Mouse (Mus musculus) forebrain, embryonic 11.5 days (tissue): ENCODE measurements at regions not wholly inside any gene's neighbourhood (a gene's known extent, or its start where the extent isn't known, plus 50 kb on each side); places are given as distances from the start of the nearest gene placed in this dataset.
A peak's percentile ranks its signal among the peaks of the same experiment; 100 is the strongest.

Experiments
- ATAC-seq: fragments of 200-750 bp; cut with Nextera tagmentation; replicated peaks from 2 replicates; pipeline ENCODE4 v1.8.0; 2017; ENCODE audit warnings: moderate TSS enrichment; ENCODE audit not compliant: low FRiP score
- DNase-seq: peaks from one replicate; pipeline ENCODE4 v3.0.0-alpha.2; 2017; ENCODE audit warnings: low spot score
- H3K27ac ChIP-seq: fragments of 300-500 bp; sonication (generic); 2 replicates; pipeline ENCODE4 v1.5.1; 2014; ENCODE audit warnings: low read depth, low read length
- H3K27me3 ChIP-seq: fragments of 300-500 bp; sonication (generic); 2 replicates; pipeline ENCODE4 v1.6.1; 2014; ENCODE audit warnings: mild to moderate bottlenecking, low read length, mixed read lengths; ENCODE audit not compliant: control insufficient read depth, insufficient read depth
- H3K36me3 ChIP-seq: fragments of 300-500 bp; sonication (generic); 2 replicates; pipeline ENCODE4 v1.6.1; 2014; ENCODE audit warnings: mild to moderate bottlenecking, low read length, moderate library complexity, mixed read lengths; ENCODE audit not compliant: control insufficient read depth, insufficient read depth
- H3K4me1 ChIP-seq: fragments of 300-500 bp; sonication (generic); replicated peaks from 2 replicates; pipeline ENCODE4 v1.6.1; 2014; ENCODE audit warnings: low read length, mixed read lengths; ENCODE audit not compliant: control insufficient read depth, insufficient read depth
- H3K4me2 ChIP-seq: fragments of 300-500 bp; sonication (generic); 2 replicates; pipeline ENCODE4 v1.6.1; 2014; ENCODE audit warnings: low read depth, mild to moderate bottlenecking, low read length, moderate library complexity, mixed read lengths; ENCODE audit not compliant: severe bottlenecking
- H3K4me3 ChIP-seq: fragments of 300-500 bp; sonication (generic); 2 replicates; pipeline ENCODE4 v1.5.1; 2014; ENCODE audit warnings: low read depth, low read length
- H3K9ac ChIP-seq: fragments of 300-500 bp; sonication (generic); 2 replicates; pipeline ENCODE4 v1.6.1; 2014; ENCODE audit warnings: low read length
- H3K9me3 ChIP-seq: fragments of 300-500 bp; sonication (generic); 2 replicates; pipeline ENCODE4 v1.6.1; 2016; ENCODE audit warnings: low read length, mixed read lengths; ENCODE audit not compliant: control insufficient read depth
- WGBS: fragments of 180-500 bp; shearing (Covaris S2); extraction: QIAGEN DNeasy Blood & Tissue Kit; methylation state at CpG from one replicate; pipeline ENCODE4 v1.1.7; 2014; 5-methylcytosine and 5-hydroxymethylcytosine counted together

- H3K4me3 ChIP-seq = no peak overlapping the region
- no peaks in the 10 kb centered on the region for H3K36me3 ChIP-seq
- 15% methylated on average over 9 of the region's 9 CpGs for WGBS
- H3K27ac ChIP-seq = peak overlapping the region; percentile 64
- ATAC-seq (peak; percentile 72), DNase-seq (peak; percentile 79)
- H3K9ac ChIP-seq = no peak overlapping the region
- H3K9me3 ChIP-seq = no peaks in the 10 kb centered on the region
- H3K4me1 ChIP-seq = peaks cover 2% of the 10 kb centered on the region; the same call in 1 of the 2 replicates
- no peaks in the 10 kb centered on the region for H3K27me3 ChIP-seq
- no peak overlapping the region for H3K4me2 ChIP-seq
Measured at GRCm38 (mm10) chr3:38712078-38712873, 174.5 kb upstream of the Fat4 start.

GRCm38 (mm10) chr3:38711229-38711628 lies 175.5 kb upstream of the Fat4 start:
- Histone ChIP-seq H3K27ac (no peak overlapping the region), H3K4me1 (peaks cover 2% of the 10 kb centered on the region; the same call in 1 of the 2 replicates), H3K4me3 (no peak overlapping the region), H3K36me3 (no peaks in the 10 kb centered on the region), H3K9ac (no peak overlapping the region), H3K9me3 (no peaks in the 10 kb centered on the region), H3K27me3 (no peaks in the 10 kb centered on the region), H3K4me2 (no peak overlapping the region)
- DNase-seq (peak; percentile 61), ATAC-seq (peak; percentile 65)
- 18% methylated on average over 6 of the region's 6 CpGs for WGBS

- Histone ChIP-seq H3K27ac (no peak overlapping the region), H3K4me3 (no peak overlapping the region), H3K4me1 (peaks cover 2% of the 10 kb centered on the region; the same call in 1 of the 2 replicates), H3K27me3 (no peaks in the 10 kb centered on the region), H3K9me3 (no peaks in the 10 kb centered on the region), H3K4me2 (no peak overlapping the region), H3K36me3 (no peaks in the 10 kb centered on the region), H3K9ac (no peak overlapping the region)
- no peak for DNase-seq
- 82% methylated on average over 3 of the region's 3 CpGs for whole genome bisulfite sequencing
- no peak for ATAC-seq
Measured at GRCm38 (mm10) chr3:38707891-38708290, 178.8 kb upstream of the Fat4 start.

GRCm38 (mm10) chr3:38699206-38699605 lies 187.5 kb upstream of the Fat4 start:
- no peaks in the 10 kb centered on the region for H3K27me3 ChIP-seq
- no peaks in the 10 kb centered on the region for H3K9me3 ChIP-seq
- H3K4me2 ChIP-seq = no peak overlapping the region
- no peak overlapping the region for H3K27ac ChIP-seq
- H3K4me1 ChIP-seq = 0 out of 2 replicates have a peak, but pooled peaks cover 2% of the 10 kb centered on the region
- H3K36me3 ChIP-seq = no peaks in the 10 kb centered on the region
- DNase-seq (no peak), ATAC-seq (no peak)
- 86% methylated on average over 5 of the region's 5 CpGs for WGBS
- H3K9ac ChIP-seq = no peak overlapping the region
- no peak overlapping the region for H3K4me3 ChIP-seq

GRCm38 (mm10) chr3:38697871-38698270 lies 188.9 kb upstream of the Fat4 start:
- Histone ChIP-seq H3K9ac (no peak overlapping the region), H3K4me3 (no peak overlapping the region), H3K27me3 (no peaks in the 10 kb centered on the region), H3K4me1 (0 out of 2 replicates have a peak, but pooled peaks cover 2% of the 10 kb centered on the region), H3K4me2 (no peak overlapping the region), H3K9me3 (no peaks in the 10 kb centered on the region), H3K36me3 (no peaks in the 10 kb centered on the region), H3K27ac (peak overlapping the region; percentile 69; the same call in 1 of the 2 replicates)
- no peak for DNase-seq
- peak; percentile 91 for ATAC-seq
- 13% methylated on average over 8 of the region's 8 CpGs for WGBS

GRCm38 (mm10) chr3:38697349-38697748 lies 189.4 kb upstream of the Fat4 start:
- ATAC-seq (no peak), DNase-seq (no peak)
- H3K27me3 ChIP-seq = no peaks in the 10 kb centered on the region
- 0 out of 2 replicates have a peak, but pooled peaks cover 2% of the 10 kb centered on the region for H3K4me1 ChIP-seq
- H3K27ac ChIP-seq = peak overlapping the region; percentile 27; the same call in 1 of the 2 replicates
- 85% methylated on average over 2 of the region's 2 CpGs for WGBS
- no peak overlapping the region for H3K4me3 ChIP-seq
- no peaks in the 10 kb centered on the region for H3K36me3 ChIP-seq
- H3K9me3 ChIP-seq = no peaks in the 10 kb centered on the region
- no peak overlapping the region for H3K4me2 ChIP-seq
- H3K9ac ChIP-seq = no peak overlapping the region

- ATAC-seq (no peak), DNase-seq (no peak)
- Histone ChIP-seq H3K4me2 (no peak overlapping the region), H3K36me3 (no peaks in the 10 kb centered on the region), H3K27me3 (no peaks in the 10 kb centered on the region), H3K9me3 (no peaks in the 10 kb centered on the region), H3K27ac (no peak overlapping the region), H3K9ac (no peak overlapping the region), H3K4me1 (0 out of 2 replicates have a peak, but pooled peaks cover 2% of the 10 kb centered on the region), H3K4me3 (no peak overlapping the region)
- WGBS = 86% methylated on average over 7 of the region's 7 CpGs
Measured at GRCm38 (mm10) chr3:38695836-38696235, 190.9 kb upstream of the Fat4 start.

- no peaks in the 10 kb centered on the region for H3K4me1 ChIP-seq
- H3K36me3 ChIP-seq = no peaks in the 10 kb centered on the region
- no peak overlapping the region for H3K4me2 ChIP-seq
- no peaks in the 10 kb centered on the region for H3K9me3 ChIP-seq
- no peaks in the 10 kb centered on the region for H3K27me3 ChIP-seq
- ATAC-seq (no peak), DNase-seq (no peak)
- H3K9ac ChIP-seq = no peak overlapping the region
- no peak overlapping the region for H3K27ac ChIP-seq
- no peak overlapping the region for H3K4me3 ChIP-seq
Measured at GRCm38 (mm10) chr3:38692768-38693167, 194.0 kb upstream of the Fat4 start.
